Mouse (Mus musculus) monocyte, adult 2 months (primary cell): ENCODE data around the gene Cpsf2.

Experiments used
- DNase-seq, 2 experiments: peaks; one replicate each; pipeline ENCODE4 v3.0.0; 2022; ENCODE audit warnings: low spot score in 2 of 2, low read depth in 1 of 2

The Cpsf2 gene

DNA sequence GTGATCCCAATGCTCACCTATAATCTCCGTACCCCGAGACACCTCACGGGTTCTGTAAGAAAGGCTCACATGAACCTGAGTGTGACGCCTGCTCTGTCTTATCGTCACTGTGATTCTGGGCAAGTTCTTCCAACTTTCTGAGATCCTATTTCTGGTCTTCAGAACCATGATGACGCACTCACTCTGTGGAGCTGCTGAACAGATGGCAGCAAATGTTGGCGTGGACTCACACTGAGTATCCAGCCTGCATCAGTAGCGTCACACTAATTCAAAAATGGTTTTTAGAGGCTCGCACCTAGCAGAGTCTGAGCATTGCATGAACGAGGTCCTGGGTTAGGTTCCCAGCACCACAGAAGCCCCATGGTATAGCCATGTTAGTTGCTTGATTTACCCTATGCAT, 80.0 kb downstream of the Cpsf2 start:
- DNase-seq, result no peak
